Mouse (Mus musculus): ENCODE measurements around the gene Olfr1387. TPM values are rescaled to one million over a fixed set of nuclear protein-coding genes. Genes with fewer than 3 reads are reported as not detected.
"Not testable (repeated sequence)": the region's sequence is repeated elsewhere in the genome, so short reads cannot be mapped to it uniquely, and the experiment has no call there.

Gene Olfr1387
- polyA plus RNA-seq, 1 experiment from 2014 or later: not detected

GRCm38 (mm10) chr11:49488770-49489169, 33.6 kb downstream of the Olfr1387 start, which contains the start of gene Olfr1385:
Olfr1385 (plus strand) TSS chr11:49489070.
- H3K9me3 ChIP-seq (ENCODE audit: control insufficient read depth, low read length); ATAC-seq (ENCODE audit: low FRiP score); H3K9ac ChIP-seq (ENCODE audit: low read depth, low read length); H3K4me2 ChIP-seq (replicated peaks; ENCODE audit: low read depth, low read length); H3K27ac ChIP-seq (ENCODE audit: low read depth, low read length); H3K4me1 ChIP-seq (replicated peaks; ENCODE audit: control insufficient read depth, insufficient read depth, low read length); H3K4me3 ChIP-seq (ENCODE audit: low read depth, low read length); H3K36me3 ChIP-seq (ENCODE audit: control insufficient read depth, insufficient read depth, low read length); H3K27me3 ChIP-seq (ENCODE audit: control insufficient read depth, insufficient read depth, low read length); DNase-seq (ENCODE audit: low spot score): not testable (repeated sequence)
- WGBS: 88% methylated on average over 1 of the region's 1 CpGs

Other genes starting within 250 kb of the Olfr1387 start
- 28.7 and 31.0 TPM in 2 replicates for gene Mgat1, start 211.2 kb upstream of the Olfr1387 start, polyA plus RNA-seq (2014; fragmentation: Nextera tagmentation; extraction: Ambion mirVana)
- not detected in 2 replicates for gene Olfr1393, start 177.0 kb upstream of the Olfr1387 start, polyA plus RNA-seq (2014; fragmentation: Nextera tagmentation; extraction: Ambion mirVana)
- not detected in 2 replicates for gene Olfr1392, start 170.1 kb upstream of the Olfr1387 start, polyA plus RNA-seq (2014; fragmentation: Nextera tagmentation; extraction: Ambion mirVana)
- not detected in 2 replicates for gene Olfr10, start 150.6 kb upstream of the Olfr1387 start, polyA plus RNA-seq (2014; fragmentation: Nextera tagmentation; extraction: Ambion mirVana)
- gene Olfr1391, start 132.6 kb upstream of the Olfr1387 start, polyA plus RNA-seq (2014; fragmentation: Nextera tagmentation; extraction: Ambion mirVana): not detected in 2 replicates
- not detected in 2 replicates for gene Olfr1390, start 120.2 kb upstream of the Olfr1387 start, polyA plus RNA-seq (2014; fragmentation: Nextera tagmentation; extraction: Ambion mirVana)
- not detected in 2 replicates for gene Olfr1389, start 32.3 kb upstream of the Olfr1387 start, polyA plus RNA-seq (2014; fragmentation: Nextera tagmentation; extraction: Ambion mirVana)
- gene Olfr1388, start 18.7 kb upstream of the Olfr1387 start, polyA plus RNA-seq (2014; fragmentation: Nextera tagmentation; extraction: Ambion mirVana): 0.07 TPM in 1 of 2 replicates, not detected in the other
- gene Olfr1386, start 9.7 kb downstream of the Olfr1387 start, polyA plus RNA-seq (2014; fragmentation: Nextera tagmentation; extraction: Ambion mirVana): not detected in 2 replicates
- not detected in 2 replicates for gene Olfr1385, start 33.7 kb downstream of the Olfr1387 start, polyA plus RNA-seq (2014; fragmentation: Nextera tagmentation; extraction: Ambion mirVana)
- not detected in 2 replicates for gene Olfr1384, start 51.4 kb downstream of the Olfr1387 start, polyA plus RNA-seq (2014; fragmentation: Nextera tagmentation; extraction: Ambion mirVana)
- not detected in 2 replicates for gene Olfr1383, start 64.3 kb downstream of the Olfr1387 start, polyA plus RNA-seq (2014; fragmentation: Nextera tagmentation; extraction: Ambion mirVana)
- not detected in 2 replicates for gene Olfr1382, start 72.9 kb downstream of the Olfr1387 start, polyA plus RNA-seq (2014; fragmentation: Nextera tagmentation; extraction: Ambion mirVana)
- not detected in 2 replicates for gene Olfr1381, start 88.1 kb downstream of the Olfr1387 start, polyA plus RNA-seq (2014; fragmentation: Nextera tagmentation; extraction: Ambion mirVana)
- not detected in 2 replicates for gene Olfr1380, start 101.5 kb downstream of the Olfr1387 start, polyA plus RNA-seq (2014; fragmentation: Nextera tagmentation; extraction: Ambion mirVana)
- 3.0 and 3.1 TPM in 2 replicates for gene Flt4, start 153.9 kb downstream of the Olfr1387 start, polyA plus RNA-seq (2014; fragmentation: Nextera tagmentation; extraction: Ambion mirVana)
- not detected in 2 replicates for gene Scgb3a1, start 208.3 kb downstream of the Olfr1387 start, polyA plus RNA-seq (2014; fragmentation: Nextera tagmentation; extraction: Ambion mirVana)

Data from hindbrain, embryonic 11.5 days (tissue).